Mouse (Mus musculus): ENCODE measurements at regions not wholly inside any gene's neighbourhood (a gene's known extent, or its start where the extent isn't known, plus 50 kb on each side); places are given as distances from the start of the nearest gene placed in this dataset.

DNA sequence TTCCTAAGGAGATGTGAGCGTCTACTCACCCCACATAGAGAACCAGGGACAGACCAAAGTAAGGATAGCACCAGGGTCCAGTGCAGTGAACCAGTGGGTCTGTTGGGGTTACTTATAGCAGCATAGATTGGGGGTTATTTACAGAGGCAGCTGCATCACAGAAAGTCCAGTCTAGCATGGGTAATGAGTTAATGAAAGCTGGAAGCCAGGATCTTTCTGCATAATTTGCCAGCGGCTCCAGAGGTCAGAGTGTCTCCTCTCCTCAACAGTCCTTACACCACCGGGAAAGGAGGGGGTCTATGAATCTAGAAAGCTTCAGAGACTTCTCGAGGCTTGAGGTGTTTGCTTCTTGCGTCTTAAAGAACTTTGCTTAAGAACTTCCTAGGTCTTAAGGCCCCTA, 98.2 kb downstream of the Chst1 start:
- TF ChIP-seq ZNF384 (IDR thresholded peaks at IDR 0.05; ENCODE audit: low read depth, low read length) (no peak), UBTF (IDR thresholded peaks at IDR 0.05; ENCODE audit: borderline replicate concordance, insufficient read depth, low read depth, low read length) (no peak), TCF12 (IDR thresholded peaks at IDR 0.05; ENCODE audit: low read depth, low read length) (no peak), POLR2A (IDR thresholded peaks at IDR 0.05; ENCODE audit: control insufficient read depth in 1 of 2, insufficient read depth in 1 of 2, low read depth in 1 of 2, low read length in 2 of 2, poor library complexity in 1 of 2) (no peak), HCFC1 (IDR thresholded peaks at IDR 0.05; ENCODE audit: low read depth, low read length) (no peak)
